29 mouse cellular contexts compared by ENCODE assay signal in the genomic region with DNA sequence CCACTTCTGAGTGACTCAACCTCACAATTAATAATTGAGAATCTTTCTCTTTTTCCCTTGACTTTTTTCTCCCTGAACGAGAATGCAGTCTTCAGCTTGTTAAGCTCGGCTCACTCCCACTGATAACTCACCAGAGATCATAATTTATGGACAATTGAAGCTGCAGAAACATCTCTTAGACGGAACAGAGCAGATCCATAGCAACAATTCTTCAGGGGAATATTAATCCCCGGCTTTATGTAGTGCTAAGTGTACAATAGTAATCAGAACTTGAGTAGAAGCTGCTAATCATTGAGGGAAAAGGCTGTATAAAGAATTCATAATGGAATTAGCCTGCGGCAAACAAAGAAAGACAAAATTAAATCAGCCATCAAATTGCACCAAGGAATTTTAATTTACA.
A peak's percentile ranks its signal among the peaks of the same experiment; 100 is the strongest.
DNase-seq lines count a peak whose midpoint lies in the region; ATAC-seq and TF ChIP-seq lines count a peak whose summit lies in the region.
"Had no signal": no experiment of that assay in that cellular context is flagged by ENCODE, and none has a peak within 500 bp of the region (broad histone marks: within the 10 kb centered on the region; RNA-seq: fewer than 3 reads in every experiment).

No protein-coding gene starts in this region.

- peak overlapping the region; percentile 5; the same call in 1 of the 2 replicates for H3K27ac ChIP-seq in neural tube, embryonic 11.5 days (ENCODE audit: low read depth, low read length)
- H3K27ac ChIP-seq in hindbrain, embryonic 15.5 days (replicated peaks), result peak overlapping the region; percentile 32; the same call in 1 of the 2 replicates
- H3K27ac ChIP-seq in midbrain, postnatal 0 days (ENCODE audit: low read depth, low read length), result no peak overlapping the region
- no peak overlapping the region for H3K27ac ChIP-seq in forebrain, embryonic 10.5 days
- H3K27ac ChIP-seq: embryonic facial prominence, embryonic 10.5 days; embryonic facial prominence, embryonic 15.5 days; forebrain, embryonic 13.5 days; heart, embryonic 10.5 days; heart, embryonic 15.5 days; kidney, embryonic 15.5 days; liver, embryonic 14.5 days had no signal

- DNase-seq in neural tube, embryonic 11.5 days (ENCODE audit: low spot score), result no peak
- no peak for DNase-seq in neural tube, embryonic 10.5 days (ENCODE audit: extremely low spot score, low spot score)
- DNase-seq in midbrain, postnatal 0 days (ENCODE audit: low spot score), result peak; percentile 24
- DNase-seq in ovary, adult 18-20 months (ENCODE audit: low spot score), result no peak
- no peak for DNase-seq in forebrain, embryonic 10.5 days (ENCODE audit: extremely low spot score, low spot score)
- no peak for DNase-seq in ovary, postnatal 36 days (ENCODE audit: low spot score)
- DNase-seq: adrenal gland, adult 2 months; adrenal gland, postnatal 36 days; cerebellum, adult 2 months; cerebellum, postnatal 25 days; gastrocnemius, postnatal 25 days; kidney, postnatal 25 days; liver; lung, adult 2 months; lung, postnatal 10 days; retina, postnatal 1 day; right cerebral cortex, postnatal 14 days; thymus, postnatal 25 days had no signal

- H3K36me3 ChIP-seq in neural tube, embryonic 11.5 days (ENCODE audit: control insufficient read depth, insufficient read depth, low read length), result no peaks in the 10 kb centered on the region
- H3K36me3 ChIP-seq in hindbrain, embryonic 15.5 days, result no peaks in the 10 kb centered on the region
- no peaks in the 10 kb centered on the region for H3K36me3 ChIP-seq in midbrain, postnatal 0 days (ENCODE audit: insufficient read depth, low read length)
- H3K36me3 ChIP-seq in forebrain, embryonic 10.5 days (replicated peaks), result no peaks in the 10 kb centered on the region
- H3K36me3 ChIP-seq: embryonic facial prominence, embryonic 10.5 days; embryonic facial prominence, embryonic 15.5 days; heart, embryonic 10.5 days; heart, embryonic 15.5 days; kidney, embryonic 15.5 days had no signal

- H3K4me1 ChIP-seq in neural tube, embryonic 11.5 days (ENCODE audit: control insufficient read depth, insufficient read depth, low read length), result peaks cover 11% of the 10 kb centered on the region
- peaks cover 32% of the 10 kb centered on the region for H3K4me1 ChIP-seq in hindbrain, embryonic 15.5 days (replicated peaks)
- H3K4me1 ChIP-seq in midbrain, postnatal 0 days (ENCODE audit: insufficient read depth, low read length), result peaks cover 2% of the 10 kb centered on the region; the same call in 1 of the 2 replicates
- H3K4me1 ChIP-seq in forebrain, embryonic 10.5 days, result peaks cover 45% of the 10 kb centered on the region
- H3K4me1 ChIP-seq: heart, embryonic 15.5 days had no signal

- H3K9me3 ChIP-seq in neural tube, embryonic 11.5 days (ENCODE audit: control insufficient read depth, low read length), result no peaks in the 10 kb centered on the region
- H3K9me3 ChIP-seq in hindbrain, embryonic 15.5 days, result no peaks in the 10 kb centered on the region
- no peaks in the 10 kb centered on the region for H3K9me3 ChIP-seq in midbrain, postnatal 0 days (ENCODE audit: low read length)
- H3K9me3 ChIP-seq in forebrain, embryonic 10.5 days, result no peaks in the 10 kb centered on the region
- H3K9me3 ChIP-seq: embryonic facial prominence, embryonic 10.5 days; embryonic facial prominence, embryonic 15.5 days; forebrain, embryonic 13.5 days; heart, embryonic 10.5 days; heart, embryonic 15.5 days; kidney, embryonic 15.5 days had no signal

- no peak for ATAC-seq in neural tube, embryonic 11.5 days (ENCODE audit: insufficient read depth, low FRiP score, low TSS enrichment)
- ATAC-seq in hindbrain, embryonic 15.5 days (ENCODE audit: low FRiP score, low read depth), result no peak; the same call in 1 of the 2 replicates
- no peak for ATAC-seq in midbrain, postnatal 0 days (ENCODE audit: low FRiP score)
- ATAC-seq: activated CD4-positive, CD25-positive, alpha-beta regulatory T cell, adult 4 months; CD4-positive, CD25-positive, alpha-beta regulatory T cell, adult 4 months; forebrain, embryonic 13.5 days; intestine, postnatal 0 days had no signal

- no peak for TF ChIP-seq CTCF in midbrain, postnatal 0 days (IDR thresholded peaks at IDR 0.05)

- H3K4me2 ChIP-seq in neural tube, embryonic 11.5 days (ENCODE audit: low read depth), result no peak overlapping the region
- H3K4me2 ChIP-seq in hindbrain, embryonic 15.5 days, result no peak overlapping the region
- no peak overlapping the region for H3K4me2 ChIP-seq in midbrain, postnatal 0 days (ENCODE audit: low read depth, low read length, poor library complexity, severe bottlenecking)
- H3K4me2 ChIP-seq: embryonic facial prominence, embryonic 15.5 days; forebrain, embryonic 13.5 days; heart, embryonic 15.5 days; kidney, embryonic 15.5 days had no signal

- 26% methylated on average over 5 of the region's 5 CpGs for WGBS in neural tube, embryonic 11.5 days
- 17% methylated on average over 5 of the region's 5 CpGs for WGBS in hindbrain, embryonic 15.5 days
- 28% methylated on average over 5 of the region's 5 CpGs for WGBS in midbrain, postnatal 0 days
- 59% methylated on average over 5 of the region's 5 CpGs for whole genome bisulfite sequencing in forebrain, embryonic 10.5 days

- H3K4me3 ChIP-seq in neural tube, embryonic 11.5 days (ENCODE audit: low read depth, low read length), result no peak overlapping the region
- H3K4me3 ChIP-seq in hindbrain, embryonic 15.5 days, result no peak overlapping the region
- no peak overlapping the region for H3K4me3 ChIP-seq in midbrain, postnatal 0 days (ENCODE audit: low read depth, low read length)
- H3K4me3 ChIP-seq in forebrain, embryonic 10.5 days, result no peak overlapping the region
- H3K4me3 ChIP-seq: embryonic facial prominence, embryonic 10.5 days; embryonic facial prominence, embryonic 15.5 days; forebrain, embryonic 13.5 days; heart, embryonic 10.5 days; heart, embryonic 15.5 days; kidney, embryonic 15.5 days had no signal

- H3K9ac ChIP-seq in neural tube, embryonic 11.5 days (ENCODE audit: low read length), result no peak overlapping the region
- no peak overlapping the region for H3K9ac ChIP-seq in hindbrain, embryonic 15.5 days
- H3K9ac ChIP-seq in midbrain, postnatal 0 days (replicated peaks; ENCODE audit: low read length, poor library complexity, severe bottlenecking), result no peak overlapping the region
- H3K9ac ChIP-seq: embryonic facial prominence, embryonic 15.5 days; forebrain, embryonic 13.5 days; heart, embryonic 15.5 days; kidney, embryonic 15.5 days; liver, embryonic 14.5 days had no signal

- H3K27me3 ChIP-seq in neural tube, embryonic 11.5 days (ENCODE audit: control insufficient read depth, insufficient read depth, low read length), result no peaks in the 10 kb centered on the region
- H3K27me3 ChIP-seq in hindbrain, embryonic 15.5 days, result no peaks in the 10 kb centered on the region
- H3K27me3 ChIP-seq in midbrain, postnatal 0 days (ENCODE audit: insufficient read depth, low read length), result no peaks in the 10 kb centered on the region
- peaks cover 78% of the 10 kb centered on the region for H3K27me3 ChIP-seq in forebrain, embryonic 10.5 days (ENCODE audit: poor library complexity, severe bottlenecking)
- H3K27me3 ChIP-seq: embryonic facial prominence, embryonic 15.5 days; heart, embryonic 15.5 days had no signal

Comparison
In these comparisons a context has a peak if more than half of its experiments do, and no peak if none do; other contexts are left out.
1. H3K27ac ChIP-seq: peak in neural tube, embryonic 11.5 days (single experiment) and hindbrain, embryonic 15.5 days (single experiment); none in midbrain, postnatal 0 days (single experiment) and forebrain, embryonic 10.5 days (single experiment).